Mouse (Mus musculus) heart, adult 2 months (tissue): Measurements from ENCODE around the gene Topbp1. TPM values are rescaled to one million over a fixed set of nuclear protein-coding genes. Genes with fewer than 3 reads are reported as not detected.

Experiments used
- DNase-seq, 2 experiments: peaks; one replicate each; pipeline ENCODE4 v3.0.0; 2021
- H3K27ac ChIP-seq: fragments of 200-600 bp; 2 replicates; pipeline ENCODE4 v1.8.1; 2022
- H3K27me3 ChIP-seq: fragments of 200-500 bp; 2 replicates; pipeline ENCODE4 v1.6.1; 2012; ENCODE audit warnings: mild to moderate bottlenecking, low read length, inconsistent platforms, mixed read lengths; ENCODE audit not compliant: control insufficient read depth, insufficient read depth
- H3K36me3 ChIP-seq: fragments of 200-500 bp; 2 replicates; pipeline ENCODE4 v1.6.1; 2012; ENCODE audit warnings: low read length, inconsistent platforms; ENCODE audit not compliant: control insufficient read depth, insufficient read depth
- H3K4me1 ChIP-seq: fragments of 200-500 bp; 2 replicates; pipeline ENCODE4 v1.6.1; 2011; ENCODE audit warnings: low read length; ENCODE audit not compliant: control insufficient read depth, insufficient read depth
- H3K4me3 ChIP-seq: fragments of 200-600 bp; 2 replicates; pipeline ENCODE4 v1.8.1; 2022
- H3K79me2 ChIP-seq: fragments of 200-500 bp; replicated peaks from 2 replicates; pipeline ENCODE4 v1.6.1; 2012; ENCODE audit warnings: mild to moderate bottlenecking, inconsistent platforms, low read length, moderate library complexity, mixed read lengths; ENCODE audit not compliant: control insufficient read depth, insufficient read depth
- H3K9ac ChIP-seq: fragments of 200-500 bp; 2 replicates; pipeline ENCODE4 v1.6.1; 2012; ENCODE audit warnings: low read depth, mild to moderate bottlenecking, control low read depth, inconsistent platforms, low read length, mixed read lengths
- CTCF ChIP-seq: fragments of 200-600 bp; IDR thresholded peaks from 2 replicates; pipeline ENCODE4 v1.8.1; 2022; ENCODE audit warnings: antibody characterized with exemption, mild to moderate bottlenecking, moderate library complexity
- EP300 ChIP-seq: fragments of 200-500 bp; IDR thresholded peaks from 2 replicates; pipeline ENCODE4 v1.6.1; 2011; ENCODE audit warnings: low read depth, low read length, control low read depth; ENCODE audit not compliant: insufficient read depth
- POLR2A ChIP-seq: fragments of 200-500 bp; IDR thresholded peaks from 2 replicates; pipeline ENCODE4 v1.6.1; 2011; ENCODE audit warnings: mild to moderate bottlenecking, low read depth, low read length, control low read depth; ENCODE audit not compliant: insufficient read depth
- WGBS: fragments of 180-500 bp; shearing (Covaris S2); methylation state at CpG from one replicate; pipeline ENCODE4 v1.1.7; 2018; 5-methylcytosine and 5-hydroxymethylcytosine counted together
- intact Hi-C: fragments of 180-260 bp; cut with DNase I; formaldehyde crosslinking; loops from one replicate; pipeline ENCODE4 v1.15.1; 2025
- polyA plus RNA-seq: library from polyadenylated mRNA; depleted of rRNA; stranded (reverse); fragments of >200 nt; gene quantifications from 2 replicates; pipeline ENCODE4 v1.2.3, GENCODE M21; 2012
- total RNA-seq, 2 experiments: library from RNA; stranded (reverse); gene quantifications; 2 replicates each; pipeline ENCODE4 v1.2.3; 2021

Topbp1 gene
- total and polyA plus RNA-seq, 3 experiments = 4.1 to 12.2 (median 7.6) TPM

- TF ChIP-seq POLR2A (no peak), CTCF (no peak), EP300 (no peak)
- no peak for DNase-seq
- Histone ChIP-seq H3K79me2 (no peaks in the 10 kb centered on the region), H3K27me3 (no peaks in the 10 kb centered on the region), H3K9ac (no peak overlapping the region), H3K4me3 (no peak overlapping the region), H3K36me3 (no peaks in the 10 kb centered on the region), H3K4me1 (no peaks in the 10 kb centered on the region), H3K27ac (no peak overlapping the region)
- 67% methylated on average over 7 of the region's 7 CpGs for WGBS
- intact Hi-C loops = no loop called here
Measured at GRCm38 (mm10) chr9:103376346-103377320, 71.6 kb downstream of the Topbp1 start.

- WGBS = 75% methylated on average over 10 of the region's 10 CpGs
- no peaks in the 10 kb centered on the region for H3K36me3 ChIP-seq
- no peaks in the 10 kb centered on the region for H3K27me3 ChIP-seq
- H3K9ac ChIP-seq = no peak overlapping the region
- no peak overlapping the region for H3K4me3 ChIP-seq
- intact Hi-C loops = no loop called here
- no peaks in the 10 kb centered on the region for H3K79me2 ChIP-seq
- TF ChIP-seq CTCF (no peak), POLR2A (no peak)
- H3K27ac ChIP-seq = no peak overlapping the region
- H3K4me1 ChIP-seq = no peaks in the 10 kb centered on the region
- no peak for DNase-seq
Measured at GRCm38 (mm10) chr9:103378686-103379085, 73.7 kb downstream of the Topbp1 start.

GRCm38 (mm10) chr9:103379199-103379598 lies 74.2 kb downstream of the Topbp1 start:
- no peaks in the 10 kb centered on the region for H3K36me3 ChIP-seq
- H3K4me3 ChIP-seq = no peak overlapping the region
- no peak for DNase-seq
- H3K4me1 ChIP-seq = no peaks in the 10 kb centered on the region
- intact Hi-C loops = no loop called here
- no peaks in the 10 kb centered on the region for H3K79me2 ChIP-seq
- no peak overlapping the region for H3K27ac ChIP-seq
- TF ChIP-seq CTCF (no peak), POLR2A (no peak), EP300 (no peak)
- H3K27me3 ChIP-seq = no peaks in the 10 kb centered on the region
- no peak overlapping the region for H3K9ac ChIP-seq
- WGBS = 64% methylated on average over 9 of the region's 9 CpGs

- H3K27me3 ChIP-seq = no peaks in the 10 kb centered on the region
- no peaks in the 10 kb centered on the region for H3K4me1 ChIP-seq
- intact Hi-C loops = no loop called here
- H3K9ac ChIP-seq = no peak overlapping the region
- WGBS = 84% methylated on average over 4 of the region's 4 CpGs
- no peaks in the 10 kb centered on the region for H3K79me2 ChIP-seq
- no peak for DNase-seq
- H3K4me3 ChIP-seq = no peak overlapping the region
- H3K36me3 ChIP-seq = no peaks in the 10 kb centered on the region
- no peak overlapping the region for H3K27ac ChIP-seq
- no peak for TF ChIP-seq CTCF
- TF ChIP-seq EP300 = no peak
- TF ChIP-seq POLR2A = no peak
Measured at GRCm38 (mm10) chr9:103380566-103380965, 75.6 kb downstream of the Topbp1 start.

- no peaks in the 10 kb centered on the region for H3K36me3 ChIP-seq
- 58% methylated on average over 6 of the region's 6 CpGs for WGBS
- no peaks in the 10 kb centered on the region for H3K4me1 ChIP-seq
- no peak overlapping the region for H3K27ac ChIP-seq
- no peaks in the 10 kb centered on the region for H3K79me2 ChIP-seq
- H3K4me3 ChIP-seq = no peak overlapping the region
- H3K9ac ChIP-seq = no peak overlapping the region
- intact Hi-C loops = no loop called here
- no peak for DNase-seq
- TF ChIP-seq POLR2A (no peak), EP300 (no peak), CTCF (no peak)
- H3K27me3 ChIP-seq = no peaks in the 10 kb centered on the region
Measured at GRCm38 (mm10) chr9:103382989-103383388, 78.0 kb downstream of the Topbp1 start.

GRCm38 (mm10) chr9:103383576-103383975 lies 78.6 kb downstream of the Topbp1 start:
- TF ChIP-seq CTCF (no peak), POLR2A (no peak), EP300 (no peak)
- 95% methylated on average over 1 of the region's 1 CpGs for WGBS

More at GRCm38 (mm10) chr9:103383576-103383975, 78.6 kb downstream of the Topbp1 start:
- H3K36me3 ChIP-seq = no peaks in the 10 kb centered on the region
- intact Hi-C loops = no loop called here
- H3K79me2 ChIP-seq = no peaks in the 10 kb centered on the region
- H3K27ac ChIP-seq = no peak overlapping the region
- H3K4me1 ChIP-seq = no peaks in the 10 kb centered on the region
- H3K9ac ChIP-seq = no peak overlapping the region
- H3K4me3 ChIP-seq = no peak overlapping the region
- DNase-seq = no peak
- no peaks in the 10 kb centered on the region for H3K27me3 ChIP-seq
